Mouse (Mus musculus): ENCODE results near the gene Gm20696.

- TF ChIP-seq CTCF (IDR thresholded peaks at IDR 0.05; ENCODE audit: low read depth, low read length) (no peak), POLR2A (IDR thresholded peaks at IDR 0.05; ENCODE audit: insufficient read depth, low read length) (no peak), EP300 (IDR thresholded peaks at IDR 0.05; ENCODE audit: insufficient read depth, low read depth, low read length) (no peak)
These were observed 49.2 kb downstream of the Gm20696 start for GRCm38 (mm10) chr6:99617415-99617814.

All from ES-Bruce4 (cell line).